In genomic region chrX:53670696-53671095, GRCm38 (mm10) we compare ENCODE assay signal across 10 mouse cellular contexts. TPM values are rescaled to one million over a fixed set of nuclear protein-coding genes. Genes with fewer than 3 reads are reported as not detected.
DNase-seq lines count a peak whose midpoint lies in the region; ATAC-seq and TF ChIP-seq lines count a peak whose summit lies in the region.
"Not testable (repeated sequence)": the region's sequence is repeated elsewhere in the genome, so short reads cannot be mapped to it uniquely, and the experiment has no call there.
"Had no signal": no experiment of that assay in that cellular context is flagged by ENCODE, and none has a peak within 500 bp of the region (broad histone marks: within the 10 kb centered on the region; RNA-seq: fewer than 3 reads in every experiment).

No protein-coding gene starts in this region.

- intact Hi-C loops in gastrocnemius, adult 2 months (cut with DNase I) = not testable (repeated sequence)

- DNase-seq in gastrocnemius, adult 2 months; liver, embryonic 13.5 days; spleen, adult 2 months (ENCODE audit: low read depth in 1 of 2, low spot score in 2 of 2): not testable (repeated sequence)

- H3K27ac ChIP-seq in bone marrow macrophage, adult 2 months (ENCODE audit: insufficient read depth, low read depth, low read length); embryonic facial prominence, embryonic 13.5 days; kidney, embryonic 16.5 days (ENCODE audit: low read length); liver, embryonic 13.5 days; spleen, adult 2 months (ENCODE audit: insufficient read depth, low read length): not testable (repeated sequence)
- H3K27ac ChIP-seq in gastrocnemius, adult 2 months = peak overlapping the region; percentile 66
- peak overlapping the region; percentile 85 for H3K27ac ChIP-seq in hindbrain, embryonic 13.5 days
- H3K27ac ChIP-seq in midbrain, embryonic 13.5 days = peak overlapping the region; percentile 84

- H3K4me1 ChIP-seq in bone marrow macrophage, adult 2 months (ENCODE audit: control insufficient read depth, insufficient read depth, low read length); embryonic facial prominence, embryonic 13.5 days; hindbrain, embryonic 13.5 days (replicated peaks); kidney, embryonic 16.5 days (ENCODE audit: insufficient read depth, low read length); liver, embryonic 13.5 days (replicated peaks); midbrain, embryonic 13.5 days (replicated peaks); spleen, adult 2 months (ENCODE audit: control insufficient read depth, insufficient read depth, insufficient read length): not testable (repeated sequence)

- ATAC-seq in embryonic facial prominence, embryonic 13.5 days (ENCODE audit: insufficient number of reproducible peaks, insufficient read depth, low FRiP score, low TSS enrichment, low read depth); liver, embryonic 13.5 days (ENCODE audit: low read depth): not testable (repeated sequence)
- peak; percentile 59 for ATAC-seq in hindbrain, embryonic 13.5 days (ENCODE audit: low FRiP score)
- ATAC-seq in kidney, embryonic 16.5 days (ENCODE audit: low FRiP score, low TSS enrichment) = peak; percentile 5; the same call in 1 of the 2 replicates
- peak; percentile 41 for ATAC-seq in midbrain, embryonic 13.5 days

- H3K4me2 ChIP-seq in embryonic facial prominence, embryonic 13.5 days = peak overlapping the region; percentile 46
- H3K4me2 ChIP-seq in hindbrain, embryonic 13.5 days = peak overlapping the region; percentile 48
- H3K4me2 ChIP-seq in kidney, embryonic 16.5 days (replicated peaks; ENCODE audit: low read depth, low read length) = peak overlapping the region; percentile 43
- peak overlapping the region; percentile 39 for H3K4me2 ChIP-seq in liver, embryonic 13.5 days
- peak overlapping the region; percentile 42 for H3K4me2 ChIP-seq in midbrain, embryonic 13.5 days (replicated peaks)

- H3K36me3 ChIP-seq in embryonic facial prominence, embryonic 13.5 days; hindbrain, embryonic 13.5 days; kidney, embryonic 16.5 days (ENCODE audit: insufficient read depth, low read length); liver, embryonic 13.5 days; midbrain, embryonic 13.5 days; spleen, adult 2 months (ENCODE audit: control insufficient read depth, insufficient read depth, low read length): not testable (repeated sequence)

- H3K4me3 ChIP-seq in bone marrow macrophage, adult 2 months (ENCODE audit: insufficient read depth, low read length) = peak overlapping the region; percentile 43; the same call in 1 of the 2 replicates
- peak overlapping the region; percentile 36 for H3K4me3 ChIP-seq in embryonic facial prominence, embryonic 13.5 days
- H3K4me3 ChIP-seq in gastrocnemius, adult 2 months = peak overlapping the region; percentile 59
- H3K4me3 ChIP-seq in hindbrain, embryonic 13.5 days = peak overlapping the region; percentile 30
- H3K4me3 ChIP-seq in kidney, embryonic 16.5 days (ENCODE audit: low read length) = peak overlapping the region; percentile 35
- H3K4me3 ChIP-seq in liver, embryonic 13.5 days (replicated peaks) = peak overlapping the region; percentile 31
- peak overlapping the region; percentile 33 for H3K4me3 ChIP-seq in midbrain, embryonic 13.5 days (replicated peaks)
- peak overlapping the region; percentile 48 for H3K4me3 ChIP-seq in spleen, adult 2 months (ENCODE audit: extremely low read depth, insufficient read depth, insufficient read length)

- H3K9me3 ChIP-seq in embryonic facial prominence, embryonic 13.5 days; hindbrain, embryonic 13.5 days; kidney, embryonic 16.5 days (ENCODE audit: low read length); liver, embryonic 13.5 days (replicated peaks); midbrain, embryonic 13.5 days: not testable (repeated sequence)

- not testable (repeated sequence) for H3K9ac ChIP-seq in embryonic facial prominence, embryonic 13.5 days; kidney, embryonic 16.5 days (replicated peaks; ENCODE audit: low read length); liver, embryonic 13.5 days
- peak overlapping the region; percentile 51; the same call in 1 of the 2 replicates for H3K9ac ChIP-seq in hindbrain, embryonic 13.5 days
- H3K9ac ChIP-seq in midbrain, embryonic 13.5 days (replicated peaks) = peak overlapping the region; percentile 36; the same call in 1 of the 2 replicates

- not testable (repeated sequence) for H3K27me3 ChIP-seq in embryonic facial prominence, embryonic 13.5 days; hindbrain, embryonic 13.5 days; kidney, embryonic 16.5 days (ENCODE audit: insufficient read depth, low read length); liver, embryonic 13.5 days; midbrain, embryonic 13.5 days; spleen, adult 2 months (ENCODE audit: control insufficient read depth, insufficient read depth, low read length)

- not testable (repeated sequence) for TF ChIP-seq POLR2A in bone marrow macrophage, adult 2 months (IDR thresholded peaks at IDR 0.05; ENCODE audit: borderline replicate concordance, low read depth, low read length); spleen, adult 2 months (IDR thresholded peaks at IDR 0.05; ENCODE audit: low read depth, low read length)

- WGBS in embryonic facial prominence, embryonic 13.5 days = 19% methylated on average over 4 of the region's 4 CpGs
- WGBS in hindbrain, embryonic 13.5 days = 19% methylated on average over 3 of the region's 4 CpGs
- 39% methylated on average over 4 of the region's 4 CpGs for WGBS in kidney, embryonic 16.5 days
- WGBS in liver, embryonic 13.5 days (ENCODE audit: insufficient replicate concordance) = 18% methylated on average over 4 of the region's 4 CpGs
- WGBS in midbrain, embryonic 13.5 days = 22% methylated on average over 4 of the region's 4 CpGs
- WGBS in spleen, adult 2 months = 38% methylated on average over 4 of the region's 4 CpGs

- TF ChIP-seq CTCF in bone marrow macrophage, adult 2 months (IDR thresholded peaks at IDR 0.05; ENCODE audit: low read depth, low read length); gastrocnemius, adult 2 months (IDR thresholded peaks at IDR 0.05); spleen, adult 2 months (IDR thresholded peaks at IDR 0.05; ENCODE audit: extremely low read depth, insufficient read depth, insufficient read length, insufficient replicate concordance): not testable (repeated sequence)

RNA-seq across cellular contexts. Expression of gene Rtl8b, which starts 0.5 kb away (rescaled TPM):
- 33.8 and 38.1 TPM in 2 replicates for polyA plus RNA-seq in bone marrow macrophage, adult 2 months (2012; ENCODE audit: insufficient read depth, insufficient read length, missing spikeins)
- polyA plus RNA-seq in embryonic facial prominence, embryonic 13.5 days (2015; fragmentation: Nextera tagmentation; extraction: Ambion mirVana) = 59.5 and 62.3 TPM in 2 replicates
- total RNA-seq in gastrocnemius, adult 2 months (2021) = 10 to 100 TPM; 45.0 to 50.7 TPM
- polyA plus RNA-seq in hindbrain, embryonic 13.5 days (2015; fragmentation: Nextera tagmentation; extraction: Ambion mirVana) = 154 and 172 TPM in 2 replicates
- polyA plus RNA-seq in kidney, embryonic 16.5 days (2015; fragmentation: Nextera tagmentation; extraction: Ambion mirVana) = 66.1 and 66.3 TPM in 2 replicates
- polyA plus RNA-seq in liver, embryonic 13.5 days (2015; fragmentation: Nextera tagmentation; extraction: Ambion mirVana) = 5.6 and 6.3 TPM in 2 replicates
- 136 and 139 TPM in 2 replicates for polyA plus RNA-seq in midbrain, embryonic 13.5 days (2015; fragmentation: Nextera tagmentation; extraction: Ambion mirVana)
- polyA plus RNA-seq in spleen, adult 2 months (2012; rRNA removed) = 38.2 and 50.0 TPM in 2 replicates

RNA-seq across cellular contexts. Expression of gene Rtl8a, which starts 27.2 kb away (rescaled TPM):
- 39.7 and 42.0 TPM in 2 replicates for polyA plus RNA-seq in bone marrow macrophage, adult 2 months (2012; ENCODE audit: insufficient read depth, insufficient read length, missing spikeins)
- polyA plus RNA-seq in embryonic facial prominence, embryonic 13.5 days (2015; fragmentation: Nextera tagmentation; extraction: Ambion mirVana) = 67.9 and 68.0 TPM in 2 replicates
- 10 to 100 TPM; 55.5 to 73.8 TPM for total RNA-seq in gastrocnemius, adult 2 months (2021)
- 204 and 211 TPM in 2 replicates for polyA plus RNA-seq in hindbrain, embryonic 13.5 days (2015; fragmentation: Nextera tagmentation; extraction: Ambion mirVana)
- polyA plus RNA-seq in kidney, embryonic 16.5 days (2015; fragmentation: Nextera tagmentation; extraction: Ambion mirVana) = 73.7 and 76.8 TPM in 2 replicates
- polyA plus RNA-seq in liver, embryonic 13.5 days (2015; fragmentation: Nextera tagmentation; extraction: Ambion mirVana) = 6.5 and 6.6 TPM in 2 replicates
- 176 and 177 TPM in 2 replicates for polyA plus RNA-seq in midbrain, embryonic 13.5 days (2015; fragmentation: Nextera tagmentation; extraction: Ambion mirVana)
- polyA plus RNA-seq in spleen, adult 2 months (2012; rRNA removed) = 42.7 and 52.7 TPM in 2 replicates

RNA-seq across cellular contexts. Expression of gene 4930502E18Rik, which starts 53.9 kb away (rescaled TPM):
- polyA plus RNA-seq in bone marrow macrophage, adult 2 months (2012; ENCODE audit: insufficient read depth, insufficient read length, missing spikeins) = 0.56 TPM in 1 of 2 replicates, not detected in the other
- polyA plus RNA-seq in embryonic facial prominence, embryonic 13.5 days (2015; fragmentation: Nextera tagmentation; extraction: Ambion mirVana) = 0.43 and 0.62 TPM in 2 replicates
- not detected for total RNA-seq in gastrocnemius, adult 2 months (2021)
- 0.13 and 0.23 TPM in 2 replicates for polyA plus RNA-seq in hindbrain, embryonic 13.5 days (2015; fragmentation: Nextera tagmentation; extraction: Ambion mirVana)
- polyA plus RNA-seq in kidney, embryonic 16.5 days (2015; fragmentation: Nextera tagmentation; extraction: Ambion mirVana) = 1.0 and 1.3 TPM in 2 replicates
- 0.07 TPM in 1 of 2 replicates, not detected in the other for polyA plus RNA-seq in liver, embryonic 13.5 days (2015; fragmentation: Nextera tagmentation; extraction: Ambion mirVana)
- polyA plus RNA-seq in midbrain, embryonic 13.5 days (2015; fragmentation: Nextera tagmentation; extraction: Ambion mirVana) = 0.11 TPM in 1 of 2 replicates, not detected in the other
- polyA plus RNA-seq in spleen, adult 2 months (2012; rRNA removed) = not detected in 2 replicates
- total RNA-seq: monocyte, adult 5-6 weeks had no signal
- polyA plus RNA-seq: lung, adult 2 months had no signal
